Mouse (Mus musculus) CD4-positive helper T cell, adult 2 months (primary cell): ENCODE results near the gene Thy1.

Source experiments
- DNase-seq: peaks from one replicate; pipeline ENCODE4 v3.0.0-alpha.2; 2012; ENCODE audit warnings: low read depth, missing footprints, low spot score

Gene Thy1

GRCm38 (mm10) chr9:44042836-44043707 is at the start of gene Thy1:
Gene Thy1 (plus strand): TSS chr9:44043384.
- peak; percentile 79 for DNase-seq

DNA sequence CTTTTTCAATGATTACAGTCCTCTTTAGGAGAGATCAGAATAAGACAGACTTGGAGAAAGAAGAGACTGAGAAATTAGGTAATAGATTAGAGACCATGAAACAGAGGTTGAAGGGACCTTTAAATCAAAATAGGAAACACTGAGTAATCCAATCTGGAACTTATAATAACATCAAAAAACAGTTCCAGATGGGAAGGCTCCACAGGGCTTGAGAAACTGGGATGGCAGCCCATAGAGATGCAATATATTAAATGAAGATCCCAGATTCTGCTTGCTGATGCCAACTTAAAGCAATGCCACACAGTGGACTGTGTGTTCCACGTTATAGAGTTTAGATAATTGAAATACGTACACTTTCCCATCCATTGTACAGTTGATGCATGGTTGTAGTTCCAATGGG is 45.5 kb upstream of the Thy1 start:
- DNase-seq = no peak

- DNase-seq = no peak
Observed at GRCm38 (mm10) chr9:43998851-43999250, 44.3 kb upstream of the Thy1 start.

- DNase-seq = no peak
Observed at GRCm38 (mm10) chr9:44004362-44004761, 38.8 kb upstream of the Thy1 start.

- DNase-seq = no peak
Observed at GRCm38 (mm10) chr9:44005305-44005704, 37.9 kb upstream of the Thy1 start.

DNA sequence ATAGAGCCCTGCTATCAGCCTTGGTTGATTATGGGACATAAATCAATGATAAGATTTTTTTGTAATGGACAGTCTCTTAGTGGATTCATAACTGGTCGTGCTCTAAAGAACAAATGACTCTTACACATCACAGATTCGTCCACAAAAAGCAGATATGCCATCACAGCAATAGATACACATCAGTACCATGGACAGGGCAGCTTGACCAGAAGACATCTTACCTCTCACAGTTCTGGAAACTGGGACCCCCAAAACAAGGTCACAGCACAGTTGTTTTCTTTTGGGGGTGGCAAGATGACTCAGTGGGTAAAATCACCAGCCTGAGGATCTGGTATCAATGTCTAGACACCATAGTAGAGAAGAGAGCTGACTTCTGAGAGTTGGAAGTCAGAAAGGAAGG is 35.9 kb upstream of the Thy1 start:
- DNase-seq = no peak

- DNase-seq = no peak
Observed at GRCm38 (mm10) chr9:44007991-44008390, 35.2 kb upstream of the Thy1 start.

DNA sequence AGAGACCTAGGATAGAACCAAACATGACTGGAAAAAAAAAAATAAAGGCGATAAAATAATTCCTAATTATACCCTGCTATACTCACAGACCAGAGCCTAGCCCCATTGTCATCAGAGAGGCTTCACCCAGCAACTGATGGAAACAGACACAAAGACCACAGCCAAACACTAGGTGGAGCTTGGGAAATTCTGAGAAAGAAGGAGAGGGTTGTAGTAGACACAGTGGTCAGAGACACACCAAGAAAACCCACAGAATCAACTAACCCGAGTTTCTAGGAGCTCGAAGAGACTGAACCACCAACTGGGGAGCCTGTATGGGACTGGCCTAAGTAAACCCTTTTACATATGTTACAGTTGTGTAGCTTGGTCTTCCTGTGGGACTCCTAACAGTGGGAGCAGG is 32.3 kb upstream of the Thy1 start:
- peak; percentile 36 for DNase-seq

- no peak for DNase-seq
Observed at GRCm38 (mm10) chr9:44011668-44012067, 31.5 kb upstream of the Thy1 start.

DNA sequence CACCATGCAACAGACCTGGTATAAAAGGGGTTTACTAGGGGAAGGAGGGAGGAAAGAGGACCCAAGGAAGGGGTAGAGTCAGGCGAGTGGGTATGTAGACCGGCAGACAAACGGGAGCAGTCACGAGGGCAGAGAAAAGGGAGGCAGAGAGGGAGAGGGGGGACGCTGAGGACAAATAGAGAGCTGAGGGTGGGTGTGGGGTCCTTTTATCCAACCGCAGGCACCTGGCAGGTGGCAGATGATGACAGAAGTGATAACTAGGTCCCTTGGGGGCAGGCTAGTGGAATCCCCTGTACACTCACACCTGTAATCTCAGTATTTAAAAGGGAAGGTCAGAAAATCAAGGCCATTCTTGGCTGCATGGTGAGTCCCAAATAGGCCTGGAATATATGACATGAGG is 31.0 kb upstream of the Thy1 start:
- DNase-seq = peak; percentile 37

GRCm38 (mm10) chr9:44012761-44013301 is 30.4 kb upstream of the Thy1 start:
- peak; percentile 55 for DNase-seq

- DNase-seq = peak; percentile 47
Observed at GRCm38 (mm10) chr9:44013781-44014180, 29.4 kb upstream of the Thy1 start.

DNA sequence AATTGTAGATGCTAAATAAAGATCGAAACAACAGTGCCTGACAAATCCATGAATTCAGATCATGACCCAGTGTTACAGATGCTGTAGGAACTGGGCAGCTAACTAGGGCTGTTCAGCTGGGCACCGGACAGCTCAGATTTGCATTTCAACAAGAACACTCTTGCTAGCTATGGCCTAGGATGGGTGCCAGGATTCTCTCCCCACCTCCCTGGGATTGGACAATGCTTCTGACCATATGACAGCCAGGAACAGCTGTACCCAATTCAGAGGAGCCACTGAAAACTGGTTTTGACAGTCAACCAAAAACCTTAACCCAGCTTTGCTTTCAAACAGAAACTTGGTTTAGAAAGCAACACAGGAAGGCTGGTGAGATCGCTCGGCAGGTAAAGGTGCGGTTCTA is 26.9 kb upstream of the Thy1 start:
- no peak for DNase-seq

GRCm38 (mm10) chr9:44017846-44018245 is 25.3 kb upstream of the Thy1 start:
- peak; percentile 75 for DNase-seq

DNA sequence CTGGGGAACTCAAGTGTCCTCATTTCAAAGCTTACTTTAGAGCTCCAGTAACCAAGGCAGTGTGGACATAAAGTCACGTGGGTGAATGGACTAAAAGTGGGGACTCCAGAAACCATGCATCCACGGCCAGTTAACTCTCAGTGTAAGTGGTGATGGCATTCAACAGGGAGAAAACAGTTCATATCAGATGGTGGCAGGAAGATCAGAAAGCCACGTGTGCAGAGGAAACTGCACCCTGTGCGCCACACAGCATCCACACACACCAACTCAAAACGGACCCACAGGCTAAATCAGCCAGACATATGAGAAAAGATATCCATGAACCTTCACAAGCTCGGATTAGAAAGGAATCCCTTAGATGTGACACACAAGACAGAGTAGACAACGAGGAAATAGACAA is 23.2 kb upstream of the Thy1 start:
- peak; percentile 73 for DNase-seq

DNA sequence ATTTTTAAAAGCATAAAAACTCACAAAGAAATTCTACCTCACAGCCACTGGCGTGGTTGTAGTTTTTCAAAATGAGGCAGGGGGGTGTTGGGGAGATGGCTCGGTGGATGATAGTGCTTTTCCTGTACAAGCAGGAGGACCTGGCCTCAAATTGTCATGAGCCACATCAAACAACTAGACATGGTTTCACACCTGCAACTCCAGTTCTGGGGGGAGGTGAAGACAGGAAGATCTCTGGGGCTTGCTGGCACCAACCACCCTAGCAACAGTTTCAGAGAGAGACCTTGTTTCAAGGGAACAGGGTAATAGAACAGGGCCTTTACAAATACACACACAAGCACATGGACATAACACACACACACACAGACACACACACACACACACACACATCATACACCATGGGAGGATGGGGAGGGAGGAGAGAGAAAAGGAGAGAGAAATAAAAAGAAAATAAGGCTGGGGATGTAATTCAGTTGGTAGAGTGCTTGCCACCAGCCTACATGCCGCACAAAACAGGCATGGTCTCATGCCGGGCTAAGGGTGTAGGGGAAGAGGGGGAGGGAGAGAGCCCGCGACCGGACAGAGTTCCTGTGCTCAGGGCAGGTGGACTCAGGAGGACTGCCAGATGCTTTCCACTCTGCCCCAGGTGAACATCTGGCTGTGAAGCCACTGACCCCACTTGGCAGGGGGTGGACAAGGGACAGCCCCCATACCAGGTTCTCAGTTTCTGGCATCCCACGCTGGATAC is 20.9 kb upstream of the Thy1 start:
- DNase-seq = peak; percentile 86

- peak; percentile 65 for DNase-seq
Observed at GRCm38 (mm10) chr9:44024096-44024495, 19.1 kb upstream of the Thy1 start.

DNA sequence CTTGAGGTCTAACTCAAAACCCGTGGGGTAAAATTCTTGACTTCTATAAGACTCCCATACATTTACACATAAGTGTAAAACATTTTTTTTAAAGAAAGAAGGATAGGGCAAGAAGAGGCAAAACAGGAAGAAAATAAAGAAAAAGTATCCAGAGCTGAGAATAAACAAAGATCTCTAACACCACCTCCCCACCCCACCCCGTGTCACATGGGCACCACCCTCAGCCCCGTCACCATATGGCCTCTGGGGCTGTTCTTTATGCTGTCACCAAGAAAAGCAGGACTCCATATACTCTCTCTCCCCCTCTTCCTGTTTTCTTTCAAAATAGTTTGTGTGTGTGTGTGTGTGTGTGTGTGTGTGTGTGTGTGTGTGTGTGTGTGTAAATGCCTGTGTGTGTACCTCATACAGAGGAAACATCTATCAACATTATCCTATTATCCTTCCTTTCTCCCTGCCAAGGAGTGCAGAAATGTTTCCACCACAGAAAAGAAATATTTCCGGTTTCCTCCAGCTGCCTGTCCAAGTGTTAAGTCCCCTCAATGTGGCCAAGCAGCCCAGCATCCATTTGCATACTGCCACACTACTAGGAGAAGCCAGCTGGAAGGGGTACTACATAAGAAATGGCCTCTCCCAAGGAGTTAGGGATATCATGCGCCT is 13.5 kb upstream of the Thy1 start:
- DNase-seq = peak; percentile 77

DNA sequence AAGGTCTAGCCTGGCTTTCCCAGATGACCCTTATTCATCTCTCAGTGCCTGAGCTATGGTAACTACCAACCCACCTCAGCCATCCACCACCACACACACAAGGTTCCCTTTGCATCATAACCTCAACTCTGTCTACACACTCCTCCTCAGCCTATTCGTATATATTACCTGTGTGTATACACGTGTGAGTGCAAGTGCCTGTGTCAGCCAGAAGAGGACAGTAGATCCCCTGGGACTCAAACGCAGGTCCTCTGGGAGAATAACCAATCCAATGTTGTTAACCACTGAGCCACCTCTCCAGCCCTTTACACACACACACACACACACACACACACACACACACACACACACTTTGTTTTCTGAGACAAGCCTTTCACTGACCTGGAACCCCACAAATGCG is 12.5 kb upstream of the Thy1 start:
- DNase-seq = no peak

DNA sequence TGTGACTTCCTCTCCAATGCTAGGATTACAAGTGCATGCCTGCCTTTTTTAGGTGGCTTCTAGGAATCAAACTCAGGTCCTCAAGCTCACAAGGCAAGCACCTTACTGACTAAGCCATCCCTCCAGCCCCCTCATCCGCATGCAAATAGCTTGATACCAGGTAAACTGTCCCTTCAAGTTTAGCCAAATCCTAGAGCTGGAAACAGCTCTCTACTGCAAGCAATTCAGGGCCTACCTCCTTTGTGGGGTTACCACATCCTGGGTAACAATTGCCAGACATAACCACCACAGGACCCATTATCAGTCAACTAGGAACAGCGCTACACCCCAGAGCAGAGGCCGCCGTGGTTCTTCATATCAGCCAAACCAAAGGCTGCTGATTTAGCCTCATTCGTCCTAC is 12.1 kb upstream of the Thy1 start:
- peak; percentile 90 for DNase-seq

DNA sequence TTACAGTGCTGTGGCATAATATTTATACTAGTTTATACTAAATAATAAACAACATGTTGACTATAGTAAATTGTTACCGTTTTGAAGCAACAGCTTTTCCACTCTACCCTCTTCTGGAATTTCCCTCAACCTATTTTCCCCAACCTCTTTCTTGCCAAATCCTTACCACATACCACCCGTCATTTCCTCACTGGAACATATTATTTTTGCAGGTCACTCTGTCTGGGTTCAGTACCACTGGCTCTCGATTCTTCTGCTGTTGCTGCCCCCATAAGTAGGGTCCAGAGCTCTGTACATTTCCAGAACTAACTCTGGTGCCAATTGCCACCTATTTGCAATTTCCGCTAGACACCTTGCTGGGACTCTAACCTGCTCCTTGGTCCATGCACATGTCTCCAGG is 11.2 kb upstream of the Thy1 start:
- DNase-seq = peak; percentile 65

GRCm38 (mm10) chr9:44033317-44033716 is 9.9 kb upstream of the Thy1 start:
- peak; percentile 53 for DNase-seq
